Mouse (Mus musculus) neural tube, embryonic 11.5 days (tissue): ENCODE measurements at regions not wholly inside any gene's neighbourhood (a gene's known extent, or its start where the extent isn't known, plus 50 kb on each side); places are given as distances from the start of the nearest gene placed in this dataset.

Source experiments
- ATAC-seq: fragments of 200-750 bp; cut with Nextera tagmentation; 2 replicates; pipeline ENCODE4 v1.8.0; 2017; ENCODE audit warnings: moderate number of reproducible peaks, mild to moderate bottlenecking, moderate TSS enrichment, moderate library complexity; ENCODE audit not compliant: insufficient read depth, low FRiP score, low TSS enrichment
- DNase-seq: peaks from one replicate; pipeline ENCODE4 v3.0.0-alpha.2; 2015; ENCODE audit warnings: low spot score
- H3K27ac ChIP-seq: fragments of 300-500 bp; sonication (generic); 2 replicates; pipeline ENCODE4 v1.5.1; 2014; ENCODE audit warnings: low read depth, mild to moderate bottlenecking, low read length
- H3K27me3 ChIP-seq: fragments of 300-500 bp; sonication (generic); 2 replicates; pipeline ENCODE4 v1.6.1; 2014; ENCODE audit warnings: mild to moderate bottlenecking, low read length, mixed read lengths; ENCODE audit not compliant: control insufficient read depth, insufficient read depth
- H3K36me3 ChIP-seq: fragments of 300-500 bp; sonication (generic); 2 replicates; pipeline ENCODE4 v1.6.1; 2014; ENCODE audit warnings: mild to moderate bottlenecking, low read length, moderate library complexity, mixed read lengths; ENCODE audit not compliant: control insufficient read depth, insufficient read depth
- H3K4me1 ChIP-seq: fragments of 300-500 bp; sonication (generic); 2 replicates; pipeline ENCODE4 v1.6.1; 2014; ENCODE audit warnings: low read length, mixed read lengths; ENCODE audit not compliant: control insufficient read depth, insufficient read depth
- H3K4me2 ChIP-seq: fragments of 300-500 bp; sonication (generic); 2 replicates; pipeline ENCODE4 v1.6.1; 2014; ENCODE audit warnings: low read depth, mild to moderate bottlenecking, moderate library complexity
- H3K4me3 ChIP-seq: fragments of 300-500 bp; sonication (generic); 2 replicates; pipeline ENCODE4 v1.5.1; 2014; ENCODE audit warnings: low read depth, low read length
- H3K9ac ChIP-seq: fragments of 300-500 bp; sonication (generic); 2 replicates; pipeline ENCODE4 v1.6.1; 2014; ENCODE audit warnings: mild to moderate bottlenecking, low read length
- H3K9me3 ChIP-seq: fragments of 300-500 bp; sonication (generic); 2 replicates; pipeline ENCODE4 v1.6.1; 2016; ENCODE audit warnings: low read length; ENCODE audit not compliant: control insufficient read depth
- WGBS: fragments of 180-500 bp; shearing (Covaris S2); extraction: QIAGEN DNeasy Blood & Tissue Kit; methylation state at CpG from one replicate; pipeline ENCODE4 v1.1.7; 2014; 5-methylcytosine and 5-hydroxymethylcytosine counted together

- Histone ChIP-seq H3K4me2 (no peak overlapping the region), H3K4me1 (no peaks in the 10 kb centered on the region), H3K9ac (no peak overlapping the region), H3K36me3 (no peaks in the 10 kb centered on the region), H3K27ac (no peak overlapping the region), H3K4me3 (no peak overlapping the region), H3K9me3 (no peaks in the 10 kb centered on the region), H3K27me3 (no peaks in the 10 kb centered on the region)
- DNase-seq (no peak), ATAC-seq (no peak)
- WGBS, result 67% methylated on average over 2 of the region's 2 CpGs
Measured at GRCm38 (mm10) chr3:64898610-64899009, 54.0 kb upstream of the Vmn2r7 start.

- 71% methylated on average over 2 of the region's 2 CpGs for WGBS
- ATAC-seq, result no peak
- no peaks in the 10 kb centered on the region for H3K4me1 ChIP-seq
Measured at GRCm38 (mm10) chr3:64901317-64901892, 56.8 kb upstream of the Vmn2r7 start.

GRCm38 (mm10) chr3:64949307-64949706 is 104.7 kb upstream of the Vmn2r7 start:
- DNase-seq, result peak; percentile 14
- H3K4me2 ChIP-seq, result peak overlapping the region; percentile 42
- H3K36me3 ChIP-seq, result no peaks in the 10 kb centered on the region
- no peaks in the 10 kb centered on the region for H3K27me3 ChIP-seq
- H3K9me3 ChIP-seq, result no peaks in the 10 kb centered on the region
- H3K9ac ChIP-seq, result peak overlapping the region; percentile 22
- no peaks in the 10 kb centered on the region for H3K4me1 ChIP-seq
- H3K27ac ChIP-seq, result no peak overlapping the region
- WGBS, result 10% methylated on average over 16 of the region's 16 CpGs
- peak overlapping the region; percentile 16; the same call in 1 of the 2 replicates for H3K4me3 ChIP-seq
- ATAC-seq, result no peak

More at GRCm38 (mm10) chr3:64901317-64901892, 56.8 kb upstream of the Vmn2r7 start:
- H3K36me3 ChIP-seq, result no peaks in the 10 kb centered on the region
- H3K9ac ChIP-seq, result no peak overlapping the region
- H3K27ac ChIP-seq, result no peak overlapping the region
- no peak overlapping the region for H3K4me2 ChIP-seq
- no peak for DNase-seq
- no peaks in the 10 kb centered on the region for H3K9me3 ChIP-seq
- no peaks in the 10 kb centered on the region for H3K27me3 ChIP-seq
- no peak overlapping the region for H3K4me3 ChIP-seq

GRCm38 (mm10) chr3:64964667-64965415 is 120.3 kb upstream of the Vmn2r7 start:
- no peak for DNase-seq
- H3K36me3 ChIP-seq, result no peaks in the 10 kb centered on the region
- no peaks in the 10 kb centered on the region for H3K27me3 ChIP-seq
- H3K4me1 ChIP-seq, result no peaks in the 10 kb centered on the region
- H3K27ac ChIP-seq, result no peak overlapping the region
- no peak overlapping the region for H3K4me2 ChIP-seq
- H3K9me3 ChIP-seq, result no peaks in the 10 kb centered on the region
- ATAC-seq, result no peak
- WGBS, result 87% methylated on average over 5 of the region's 5 CpGs
- H3K4me3 ChIP-seq, result no peak overlapping the region
- no peak overlapping the region for H3K9ac ChIP-seq

- H3K36me3 ChIP-seq, result no peaks in the 10 kb centered on the region
- H3K4me2 ChIP-seq, result no peak overlapping the region
- no peak overlapping the region for H3K4me3 ChIP-seq
- H3K9ac ChIP-seq, result no peak overlapping the region
- H3K9me3 ChIP-seq, result no peaks in the 10 kb centered on the region
- 70% methylated on average over 6 of the region's 6 CpGs for WGBS
- H3K27ac ChIP-seq, result no peak overlapping the region
- no peaks in the 10 kb centered on the region for H3K27me3 ChIP-seq
- H3K4me1 ChIP-seq, result no peaks in the 10 kb centered on the region
- no peak for ATAC-seq
- DNase-seq, result no peak
Measured at GRCm38 (mm10) chr3:64965416-64965980, 120.9 kb upstream of the Vmn2r7 start.

- Histone ChIP-seq H3K4me1 (no peaks in the 10 kb centered on the region), H3K4me2 (no peak overlapping the region), H3K9ac (no peak overlapping the region), H3K27ac (no peak overlapping the region), H3K9me3 (no peaks in the 10 kb centered on the region), H3K27me3 (no peaks in the 10 kb centered on the region), H3K36me3 (no peaks in the 10 kb centered on the region), H3K4me3 (no peak overlapping the region)
- no peak for DNase-seq
- 66% methylated on average over 3 of the region's 3 CpGs for WGBS
- ATAC-seq, result no peak
Measured at GRCm38 (mm10) chr3:64968275-64968674, 123.7 kb upstream of the Vmn2r7 start.

GRCm38 (mm10) chr3:64984369-64984768 is 124.8 kb upstream of the Kcnab1 start:
- H3K27me3 ChIP-seq, result no peaks in the 10 kb centered on the region
- WGBS, result 78% methylated on average over 2 of the region's 2 CpGs
- no peak overlapping the region for H3K4me3 ChIP-seq

GRCm38 (mm10) chr3:64987665-64988064 is 121.5 kb upstream of the Kcnab1 start:
- H3K4me2 ChIP-seq, result no peak overlapping the region
- 72% methylated on average over 1 of the region's 1 CpGs for WGBS

More at GRCm38 (mm10) chr3:64984369-64984768, 124.8 kb upstream of the Kcnab1 start:
- Histone ChIP-seq H3K9me3 (no peaks in the 10 kb centered on the region), H3K9ac (no peak overlapping the region), H3K36me3 (no peaks in the 10 kb centered on the region), H3K4me2 (no peak overlapping the region), H3K27ac (no peak overlapping the region), H3K4me1 (no peaks in the 10 kb centered on the region)
- DNase-seq (no peak), ATAC-seq (no peak)

GRCm38 (mm10) chr3:64996451-64996850 is 112.7 kb upstream of the Kcnab1 start:
- H3K9ac ChIP-seq, result no peak overlapping the region
- H3K4me1 ChIP-seq, result no peaks in the 10 kb centered on the region
- H3K9me3 ChIP-seq, result no peaks in the 10 kb centered on the region
- no peak overlapping the region for H3K27ac ChIP-seq
- no peak overlapping the region for H3K4me2 ChIP-seq
- DNase-seq (no peak), ATAC-seq (no peak)
- no peaks in the 10 kb centered on the region for H3K36me3 ChIP-seq
- H3K27me3 ChIP-seq, result no peaks in the 10 kb centered on the region
- H3K4me3 ChIP-seq, result no peak overlapping the region
- 63% methylated on average over 4 of the region's 4 CpGs for WGBS

More at GRCm38 (mm10) chr3:64987665-64988064, 121.5 kb upstream of the Kcnab1 start:
- Histone ChIP-seq H3K36me3 (no peaks in the 10 kb centered on the region), H3K27me3 (no peaks in the 10 kb centered on the region), H3K4me3 (no peak overlapping the region), H3K4me1 (no peaks in the 10 kb centered on the region), H3K9me3 (no peaks in the 10 kb centered on the region), H3K9ac (no peak overlapping the region), H3K27ac (no peak overlapping the region)
- ATAC-seq, result no peak
- DNase-seq, result no peak
